Mouse (Mus musculus): ENCODE data around the gene Cntnap5a. TPM values are rescaled to one million over a fixed set of nuclear protein-coding genes. Genes with fewer than 3 reads are reported as not detected.
A peak's percentile ranks its signal among the peaks of the same experiment; 100 is the strongest.

Gene Cntnap5a
- polyA plus RNA-seq, 1 experiment from 2014 or later: 0.01 TPM

DNA sequence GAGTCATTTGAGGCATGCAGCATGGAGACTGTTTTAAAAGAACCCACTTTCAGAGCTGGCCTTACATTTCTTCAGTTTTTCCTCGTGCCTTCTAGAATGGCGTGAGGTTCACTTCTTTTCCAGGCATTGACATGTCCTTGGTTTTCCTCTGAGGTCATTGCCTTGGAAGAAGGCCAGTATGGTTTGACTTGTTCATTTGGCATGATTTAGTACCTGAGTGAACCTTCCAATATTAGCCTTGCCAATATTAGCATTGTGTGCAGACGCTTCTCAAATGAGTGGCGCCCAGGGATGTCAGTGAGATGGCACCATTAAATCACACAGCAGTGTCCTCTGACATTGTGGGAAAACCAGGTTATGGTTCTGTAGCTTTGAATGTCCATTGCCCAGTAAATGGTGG, 158.0 kb downstream of the Cntnap5a start:
- WGBS: 90% methylated on average over 4 of the region's 4 CpGs
- DNase-seq (ENCODE audit: low spot score): no peak

DNA sequence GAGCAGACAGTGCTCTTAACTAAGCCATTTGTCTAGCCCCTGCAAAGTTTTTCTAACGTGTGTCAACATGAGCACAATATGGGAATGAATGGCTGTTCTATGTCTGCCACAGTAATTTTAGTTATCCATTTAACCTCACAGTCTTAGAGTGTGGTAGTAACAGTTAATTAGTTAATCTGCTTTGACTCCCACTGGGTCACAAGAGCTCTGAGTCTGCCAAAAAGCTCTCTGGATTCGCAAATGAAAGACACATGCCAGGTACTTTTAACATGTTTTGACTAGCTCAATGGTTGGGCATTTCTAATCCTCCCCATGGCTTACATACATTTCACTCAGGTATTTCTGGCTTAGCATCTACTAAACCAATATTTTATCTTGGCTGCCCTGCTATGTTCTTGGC, 163.0 kb downstream of the Cntnap5a start:
- Histone ChIP-seq H3K9ac (replicated peaks; ENCODE audit: low read length) (no peak overlapping the region), H3K9me3 (replicated peaks; ENCODE audit: control insufficient read depth, low read length) (no peaks in the 10 kb centered on the region), H3K27ac (replicated peaks; ENCODE audit: low read depth, low read length) (no peak overlapping the region), H3K4me1 (ENCODE audit: control insufficient read depth, insufficient read depth, low read length) (no peaks in the 10 kb centered on the region), H3K27me3 (ENCODE audit: control insufficient read depth, insufficient read depth, low read length) (no peaks in the 10 kb centered on the region), H3K36me3 (replicated peaks; ENCODE audit: control insufficient read depth, insufficient read depth, low read depth, low read length) (no peaks in the 10 kb centered on the region), H3K4me3 (ENCODE audit: low read depth, low read length) (no peak overlapping the region), H3K4me2 (ENCODE audit: low read depth, low read length) (no peak overlapping the region)
- ATAC-seq (replicated peaks; ENCODE audit: insufficient number of reproducible peaks, low FRiP score, low TSS enrichment, low read depth) (peak; percentile 67; the same call in 1 of the 2 replicates), DNase-seq (ENCODE audit: low spot score) (peak; percentile 17)
- WGBS: 42% methylated on average over 2 of the region's 2 CpGs

More for the DNA sequence above, 158.0 kb downstream of the Cntnap5a start:
- ATAC-seq (replicated peaks; ENCODE audit: insufficient number of reproducible peaks, low FRiP score, low TSS enrichment, low read depth): no peak
- H3K4me1 ChIP-seq (ENCODE audit: control insufficient read depth, insufficient read depth, low read length): no peaks in the 10 kb centered on the region
- H3K4me2 ChIP-seq (ENCODE audit: low read depth, low read length): no peak overlapping the region
- no peak overlapping the region for H3K9ac ChIP-seq (replicated peaks; ENCODE audit: low read length)
- H3K4me3 ChIP-seq (ENCODE audit: low read depth, low read length): no peak overlapping the region
- no peaks in the 10 kb centered on the region for H3K27me3 ChIP-seq (ENCODE audit: control insufficient read depth, insufficient read depth, low read length)
- H3K27ac ChIP-seq (replicated peaks; ENCODE audit: low read depth, low read length): no peak overlapping the region
- no peaks in the 10 kb centered on the region for H3K36me3 ChIP-seq (replicated peaks; ENCODE audit: control insufficient read depth, insufficient read depth, low read depth, low read length)
- H3K9me3 ChIP-seq (replicated peaks; ENCODE audit: control insufficient read depth, low read length): no peaks in the 10 kb centered on the region

DNA sequence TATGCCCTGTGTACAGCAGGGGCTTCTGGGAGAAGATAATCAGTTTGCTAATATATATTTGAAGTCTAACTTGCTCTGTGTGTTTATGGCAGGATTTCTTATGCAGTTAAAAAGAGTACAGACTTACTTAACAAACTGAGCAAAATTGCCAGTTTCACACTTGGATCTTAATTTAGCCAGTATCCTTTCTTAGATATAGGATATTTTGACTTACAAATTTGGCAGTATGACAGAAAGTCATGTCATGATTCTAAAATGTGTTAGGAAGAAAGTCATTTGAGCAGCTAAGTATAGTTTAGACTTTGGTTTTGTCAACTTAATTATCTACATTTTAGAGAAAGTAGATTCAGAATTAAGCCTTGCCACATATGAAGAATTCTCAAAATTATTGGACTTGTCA, 167.7 kb downstream of the Cntnap5a start:
- Histone ChIP-seq H3K27ac (replicated peaks; ENCODE audit: low read depth, low read length) (no peak overlapping the region), H3K36me3 (replicated peaks; ENCODE audit: control insufficient read depth, insufficient read depth, low read depth, low read length) (no peaks in the 10 kb centered on the region), H3K27me3 (ENCODE audit: control insufficient read depth, insufficient read depth, low read length) (no peaks in the 10 kb centered on the region), H3K4me1 (ENCODE audit: control insufficient read depth, insufficient read depth, low read length) (no peaks in the 10 kb centered on the region), H3K9ac (replicated peaks; ENCODE audit: low read length) (no peak overlapping the region), H3K4me3 (ENCODE audit: low read depth, low read length) (no peak overlapping the region), H3K9me3 (replicated peaks; ENCODE audit: control insufficient read depth, low read length) (no peaks in the 10 kb centered on the region), H3K4me2 (ENCODE audit: low read depth, low read length) (no peak overlapping the region)
- DNase-seq (ENCODE audit: low spot score) (no peak), ATAC-seq (replicated peaks; ENCODE audit: insufficient number of reproducible peaks, low FRiP score, low TSS enrichment, low read depth) (no peak)

DNA sequence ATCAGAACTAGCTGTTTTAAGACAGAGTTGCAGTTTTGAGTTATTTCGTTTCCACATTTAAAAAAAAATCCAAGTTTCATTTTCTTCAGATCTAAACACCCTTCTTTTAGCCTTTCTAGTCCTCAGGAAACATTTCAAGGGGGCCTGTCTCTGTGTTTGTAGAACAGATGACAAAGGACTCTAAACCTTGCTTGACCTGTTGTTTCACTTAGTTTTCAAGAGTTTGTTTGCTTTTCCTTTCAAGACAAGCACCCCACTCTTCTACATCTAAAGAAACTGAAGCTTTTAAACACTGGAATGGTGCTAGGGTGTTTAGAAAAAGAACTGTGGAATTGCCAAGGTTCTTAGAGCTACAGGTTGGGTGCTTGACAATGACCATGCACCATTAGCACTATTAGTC, 233.8 kb downstream of the Cntnap5a start:
- Histone ChIP-seq H3K36me3 (replicated peaks; ENCODE audit: control insufficient read depth, insufficient read depth, low read depth, low read length) (no peaks in the 10 kb centered on the region), H3K9ac (replicated peaks; ENCODE audit: low read length) (no peak overlapping the region), H3K4me3 (ENCODE audit: low read depth, low read length) (no peak overlapping the region), H3K27me3 (ENCODE audit: control insufficient read depth, insufficient read depth, low read length) (no peaks in the 10 kb centered on the region), H3K27ac (replicated peaks; ENCODE audit: low read depth, low read length) (no peak overlapping the region), H3K9me3 (replicated peaks; ENCODE audit: control insufficient read depth, low read length) (no peaks in the 10 kb centered on the region), H3K4me1 (ENCODE audit: control insufficient read depth, insufficient read depth, low read length) (no peaks in the 10 kb centered on the region), H3K4me2 (ENCODE audit: low read depth, low read length) (no peak overlapping the region)
- ATAC-seq (replicated peaks; ENCODE audit: insufficient number of reproducible peaks, low FRiP score, low TSS enrichment, low read depth): no peak
- 68% methylated on average over 1 of the region's 1 CpGs for WGBS
- DNase-seq (ENCODE audit: low spot score): no peak

DNA sequence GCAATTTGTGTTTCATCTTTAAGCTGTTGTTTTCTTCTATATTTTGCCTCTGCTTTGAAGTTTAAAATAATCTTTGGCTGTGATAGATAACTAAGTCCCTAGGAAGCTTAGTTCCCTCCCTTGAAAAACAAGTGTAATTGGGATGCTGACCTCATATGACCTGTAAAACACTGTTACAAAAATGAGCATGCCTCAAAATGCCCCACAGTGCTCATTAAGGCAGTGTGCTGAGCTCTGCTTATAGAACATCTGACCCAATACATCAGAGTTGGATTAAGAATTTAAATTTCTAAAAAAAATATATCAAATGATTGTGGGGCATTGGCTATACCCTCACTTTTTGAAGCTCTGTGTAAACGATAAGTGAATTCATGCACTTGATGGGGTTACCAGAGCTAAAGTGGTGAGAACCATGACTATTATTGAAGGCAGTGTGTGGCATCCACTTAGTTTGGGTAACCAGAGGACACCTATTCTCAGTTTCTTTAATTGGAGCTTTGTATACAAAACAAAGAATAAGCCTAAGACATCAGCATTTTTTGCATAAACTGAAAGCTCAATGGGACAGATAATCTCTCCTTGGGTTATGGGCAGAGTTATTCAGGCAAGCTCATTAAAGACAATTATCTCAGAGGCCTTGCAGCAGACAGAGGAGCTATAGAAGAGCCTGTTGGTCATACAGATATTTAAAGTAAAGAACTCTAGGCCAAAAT, 241.6 kb downstream of the Cntnap5a start:
- 69% methylated on average over 1 of the region's 1 CpGs for WGBS
- DNase-seq (ENCODE audit: low spot score) (no peak), ATAC-seq (replicated peaks; ENCODE audit: insufficient number of reproducible peaks, low FRiP score, low TSS enrichment, low read depth) (no peak)
- Histone ChIP-seq H3K4me2 (ENCODE audit: low read depth, low read length) (no peak overlapping the region), H3K9me3 (replicated peaks; ENCODE audit: control insufficient read depth, low read length) (no peaks in the 10 kb centered on the region), H3K27me3 (ENCODE audit: control insufficient read depth, insufficient read depth, low read length) (no peaks in the 10 kb centered on the region), H3K36me3 (replicated peaks; ENCODE audit: control insufficient read depth, insufficient read depth, low read depth, low read length) (no peaks in the 10 kb centered on the region), H3K27ac (replicated peaks; ENCODE audit: low read depth, low read length) (no peak overlapping the region), H3K4me3 (ENCODE audit: low read depth, low read length) (no peak overlapping the region), H3K4me1 (ENCODE audit: control insufficient read depth, insufficient read depth, low read length) (no peaks in the 10 kb centered on the region), H3K9ac (replicated peaks; ENCODE audit: low read length) (no peak overlapping the region)

DNA sequence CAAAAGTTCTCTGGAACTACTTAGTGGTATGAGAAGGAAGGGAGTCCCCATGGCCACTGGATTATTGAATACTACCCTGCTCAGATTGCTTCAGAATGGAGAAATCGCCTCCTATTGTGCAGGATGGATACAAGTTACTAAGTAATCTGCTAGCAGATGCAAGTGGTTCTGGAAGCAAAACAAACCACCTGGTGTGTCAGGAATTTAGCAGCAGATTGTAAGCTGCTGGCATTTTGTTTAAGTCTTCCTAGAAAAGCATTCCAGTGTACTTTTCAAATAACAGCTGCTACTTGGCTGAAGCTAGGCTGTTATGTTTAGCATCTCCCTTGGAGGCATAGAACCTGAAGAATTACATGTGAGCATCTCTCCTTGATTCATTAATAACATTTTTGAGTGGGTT, 247.5 kb downstream of the Cntnap5a start:
- ATAC-seq (replicated peaks; ENCODE audit: insufficient number of reproducible peaks, low FRiP score, low TSS enrichment, low read depth): no peak
- no peaks in the 10 kb centered on the region for H3K36me3 ChIP-seq (replicated peaks; ENCODE audit: control insufficient read depth, insufficient read depth, low read depth, low read length)
- no peak overlapping the region for H3K4me3 ChIP-seq (ENCODE audit: low read depth, low read length)
- no peak overlapping the region for H3K9ac ChIP-seq (replicated peaks; ENCODE audit: low read length)
- H3K4me2 ChIP-seq (ENCODE audit: low read depth, low read length): no peak overlapping the region
- H3K4me1 ChIP-seq (ENCODE audit: control insufficient read depth, insufficient read depth, low read length): no peaks in the 10 kb centered on the region
- H3K27ac ChIP-seq (replicated peaks; ENCODE audit: low read depth, low read length): no peak overlapping the region
- H3K27me3 ChIP-seq (ENCODE audit: control insufficient read depth, insufficient read depth, low read length): no peaks in the 10 kb centered on the region
- 15% methylated on average over 1 of the region's 1 CpGs for WGBS
- H3K9me3 ChIP-seq (replicated peaks; ENCODE audit: control insufficient read depth, low read length): no peaks in the 10 kb centered on the region
- DNase-seq (ENCODE audit: low spot score): no peak

DNA sequence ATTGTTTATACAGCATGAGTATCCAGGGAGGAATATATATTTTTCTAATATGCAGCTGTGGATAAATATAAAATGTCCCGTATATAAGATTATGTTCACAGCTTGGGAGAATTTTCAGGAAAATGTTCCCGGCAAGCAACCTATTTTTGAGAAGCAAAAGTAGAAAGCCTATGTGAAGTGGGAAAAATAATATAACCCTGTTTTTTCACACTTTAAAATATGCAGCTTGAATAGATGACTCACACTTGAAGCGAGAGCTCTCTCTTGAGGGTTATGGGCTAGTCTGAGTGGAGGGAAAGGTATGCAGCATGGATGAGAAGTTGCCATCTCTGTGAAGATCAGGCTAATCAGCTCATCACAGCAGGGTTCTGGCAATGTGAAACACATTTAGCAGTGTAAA, 261.3 kb downstream of the Cntnap5a start:
- no peak overlapping the region for H3K4me3 ChIP-seq (ENCODE audit: low read depth, low read length)
- ATAC-seq (replicated peaks; ENCODE audit: insufficient number of reproducible peaks, low FRiP score, low TSS enrichment, low read depth): no peak
- H3K9ac ChIP-seq (replicated peaks; ENCODE audit: low read length): no peak overlapping the region
- 90% methylated on average over 3 of the region's 3 CpGs for WGBS
- H3K27ac ChIP-seq (replicated peaks; ENCODE audit: low read depth, low read length): no peak overlapping the region
- no peaks in the 10 kb centered on the region for H3K4me1 ChIP-seq (ENCODE audit: control insufficient read depth, insufficient read depth, low read length)
- no peaks in the 10 kb centered on the region for H3K9me3 ChIP-seq (replicated peaks; ENCODE audit: control insufficient read depth, low read length)
- no peaks in the 10 kb centered on the region for H3K36me3 ChIP-seq (replicated peaks; ENCODE audit: control insufficient read depth, insufficient read depth, low read depth, low read length)
- no peak overlapping the region for H3K4me2 ChIP-seq (ENCODE audit: low read depth, low read length)
- no peak for DNase-seq (ENCODE audit: low spot score)
- no peaks in the 10 kb centered on the region for H3K27me3 ChIP-seq (ENCODE audit: control insufficient read depth, insufficient read depth, low read length)

DNA sequence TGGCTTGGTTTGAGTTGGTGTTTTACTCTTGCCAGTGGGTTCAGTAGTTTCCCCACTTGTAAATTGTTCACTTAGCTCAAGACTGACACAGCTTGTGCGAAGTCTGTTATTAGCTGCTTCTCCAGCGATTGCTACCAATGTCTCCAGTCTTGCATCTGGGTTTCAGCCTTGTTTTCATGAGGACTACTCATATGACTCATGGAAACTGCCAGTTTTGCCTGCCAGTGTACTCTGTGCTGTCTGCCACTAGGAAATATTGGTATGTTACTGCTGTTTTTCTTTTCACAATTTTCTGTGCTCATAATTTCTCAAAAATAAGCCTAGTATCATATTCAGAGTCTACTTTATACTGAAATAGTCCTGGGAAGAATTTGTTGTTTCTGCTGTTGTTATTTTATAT, 272.0 kb downstream of the Cntnap5a start:
- WGBS: 87% methylated on average over 2 of the region's 2 CpGs
- no peak for ATAC-seq (replicated peaks; ENCODE audit: insufficient number of reproducible peaks, low FRiP score, low TSS enrichment, low read depth)
- no peak overlapping the region for H3K9ac ChIP-seq (replicated peaks; ENCODE audit: low read length)

More for the DNA sequence above, 272.0 kb downstream of the Cntnap5a start:
- H3K4me3 ChIP-seq (ENCODE audit: low read depth, low read length): no peak overlapping the region
- DNase-seq (ENCODE audit: low spot score): no peak
- no peak overlapping the region for H3K27ac ChIP-seq (replicated peaks; ENCODE audit: low read depth, low read length)
- H3K4me2 ChIP-seq (ENCODE audit: low read depth, low read length): no peak overlapping the region
- H3K36me3 ChIP-seq (replicated peaks; ENCODE audit: control insufficient read depth, insufficient read depth, low read depth, low read length): no peaks in the 10 kb centered on the region
- no peaks in the 10 kb centered on the region for H3K4me1 ChIP-seq (ENCODE audit: control insufficient read depth, insufficient read depth, low read length)
- no peaks in the 10 kb centered on the region for H3K27me3 ChIP-seq (ENCODE audit: control insufficient read depth, insufficient read depth, low read length)
- no peaks in the 10 kb centered on the region for H3K9me3 ChIP-seq (replicated peaks; ENCODE audit: control insufficient read depth, low read length)
